Mouse (Mus musculus) limb, embryonic 14.5 days (tissue): ENCODE measurements at regions not wholly inside any gene's neighbourhood (a gene's known extent, or its start where the extent isn't known, plus 50 kb on each side); places are given as distances from the start of the nearest gene placed in this dataset.

Source experiments
- ATAC-seq: fragments of 200-750 bp; cut with Nextera tagmentation; 2 replicates; pipeline ENCODE4 v1.8.0; 2017; ENCODE audit warnings: low read depth, moderate number of reproducible peaks, moderate TSS enrichment; ENCODE audit not compliant: low FRiP score
- DNase-seq: peaks from one replicate; pipeline ENCODE4 v3.0.0-alpha.2; 2015; ENCODE audit warnings: low spot score
- H3K27ac ChIP-seq: fragments of 300-500 bp; sonication (generic); replicated peaks from 2 replicates; pipeline ENCODE4 v1.5.1; 2014; ENCODE audit warnings: low read depth, mild to moderate bottlenecking, low read length, moderate library complexity, mixed read lengths
- H3K27me3 ChIP-seq: fragments of 300-500 bp; sonication (generic); 2 replicates; pipeline ENCODE4 v1.6.1; 2014; ENCODE audit warnings: low read length, mixed read lengths; ENCODE audit not compliant: control insufficient read depth, insufficient read depth
- H3K36me3 ChIP-seq: fragments of 300-500 bp; sonication (generic); 2 replicates; pipeline ENCODE4 v1.6.1; 2014; ENCODE audit warnings: mild to moderate bottlenecking, low read length, moderate library complexity, mixed read lengths; ENCODE audit not compliant: control insufficient read depth, insufficient read depth
- H3K4me1 ChIP-seq: fragments of 300-500 bp; sonication (generic); 2 replicates; pipeline ENCODE4 v1.6.1; 2014; ENCODE audit warnings: antibody characterized with exemption, low read length, mixed read lengths; ENCODE audit not compliant: control insufficient read depth, insufficient read depth
- H3K4me2 ChIP-seq: fragments of 300-500 bp; sonication (generic); replicated peaks from 2 replicates; pipeline ENCODE4 v1.6.1; 2014; ENCODE audit warnings: low read depth, mild to moderate bottlenecking, low read length, moderate library complexity; ENCODE audit not compliant: severe bottlenecking
- H3K4me3 ChIP-seq: fragments of 300-500 bp; sonication (generic); replicated peaks from 2 replicates; pipeline ENCODE4 v1.5.1; 2014; ENCODE audit warnings: low read length
- H3K9ac ChIP-seq: fragments of 300-500 bp; sonication (generic); 2 replicates; pipeline ENCODE4 v1.6.1; 2014; ENCODE audit warnings: mild to moderate bottlenecking, low read depth, low read length, moderate library complexity; ENCODE audit not compliant: severe bottlenecking
- H3K9me3 ChIP-seq: fragments of 300-500 bp; sonication (generic); 2 replicates; pipeline ENCODE4 v1.6.1; 2016; ENCODE audit warnings: low read length; ENCODE audit not compliant: control insufficient read depth
- POLR2A ChIP-seq: fragments of 200-500 bp; IDR thresholded peaks from 2 replicates; pipeline ENCODE4 v1.8.0; 2012; ENCODE audit warnings: inconsistent platforms, mild to moderate bottlenecking, moderate library complexity, borderline replicate concordance; ENCODE audit not compliant: insufficient read depth, insufficient read length; ENCODE audit errors: extremely low read depth
- WGBS: fragments of 180-500 bp; shearing (Covaris S2); extraction: QIAGEN DNeasy Blood & Tissue Kit; methylation state at CpG from one replicate; pipeline ENCODE4 v1.1.7; 2014; 5-methylcytosine and 5-hydroxymethylcytosine counted together

DNA sequence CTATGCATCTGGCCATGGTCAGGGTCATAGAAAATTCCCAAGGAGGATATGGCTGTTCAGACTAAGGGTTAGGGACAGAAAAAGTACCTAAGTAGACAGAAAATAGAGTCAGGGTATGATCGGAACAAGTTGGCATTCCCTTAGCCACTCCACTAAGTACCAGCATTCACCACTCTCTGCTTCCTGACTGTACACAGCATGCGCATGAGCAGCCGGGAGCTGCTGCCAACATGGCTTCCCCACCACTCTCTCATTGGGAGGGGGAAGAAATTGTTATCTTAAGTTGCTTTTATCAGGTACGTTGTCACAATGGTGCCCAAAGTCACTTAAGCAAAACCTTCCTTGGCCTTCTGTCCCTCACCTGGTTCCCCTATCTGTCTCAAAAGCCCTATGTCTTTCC is 282.0 kb upstream of the Hs6st1 start:
- Histone ChIP-seq H3K4me2 (no peak overlapping the region), H3K9ac (no peak overlapping the region), H3K4me3 (no peak overlapping the region), H3K36me3 (no peaks in the 10 kb centered on the region), H3K9me3 (no peaks in the 10 kb centered on the region), H3K27me3 (no peaks in the 10 kb centered on the region), H3K27ac (no peak overlapping the region), H3K4me1 (no peaks in the 10 kb centered on the region)
- 92% methylated on average over 4 of the region's 4 CpGs for WGBS
- no peak for TF ChIP-seq POLR2A
- DNase-seq (no peak), ATAC-seq (no peak)

DNA sequence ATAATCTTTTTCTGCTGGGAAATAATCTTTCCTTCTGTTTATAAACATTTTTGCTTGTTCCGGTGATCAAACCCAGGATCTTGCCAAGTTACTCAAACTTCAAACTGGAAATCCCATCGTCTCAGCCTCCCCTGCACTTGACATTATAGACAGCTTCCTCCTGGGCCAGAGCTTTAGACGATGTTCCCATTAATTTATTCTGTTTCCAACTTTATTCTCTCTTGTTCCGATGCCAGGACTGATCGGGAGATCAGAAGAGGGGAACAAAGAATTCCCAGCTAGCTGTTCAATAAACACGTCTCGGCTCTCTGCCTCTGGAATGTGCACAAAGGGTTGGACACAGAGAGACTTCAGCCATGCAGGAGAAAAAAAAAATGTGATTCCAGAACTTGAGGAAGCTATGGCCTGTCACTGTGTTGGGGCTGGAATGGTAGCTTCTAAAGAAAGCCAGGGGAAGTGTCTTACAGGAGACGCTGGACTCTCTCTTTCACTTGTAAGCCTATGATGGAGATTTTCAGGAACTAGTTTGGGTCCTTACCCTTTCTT is 281.5 kb upstream of the Hs6st1 start:
- H3K4me1 ChIP-seq: no peaks in the 10 kb centered on the region
- TF ChIP-seq POLR2A: no peak
- no peak for DNase-seq
- H3K27ac ChIP-seq: no peak overlapping the region
- 68% methylated on average over 8 of the region's 8 CpGs for WGBS
- H3K36me3 ChIP-seq: no peaks in the 10 kb centered on the region
- ATAC-seq: no peak
- no peaks in the 10 kb centered on the region for H3K9me3 ChIP-seq
- no peaks in the 10 kb centered on the region for H3K27me3 ChIP-seq
- no peak overlapping the region for H3K9ac ChIP-seq
- no peak overlapping the region for H3K4me2 ChIP-seq
- H3K4me3 ChIP-seq: no peak overlapping the region

- no peaks in the 10 kb centered on the region for H3K4me1 ChIP-seq
- TF ChIP-seq POLR2A: no peak
- H3K27ac ChIP-seq: no peak overlapping the region
- H3K9ac ChIP-seq: no peak overlapping the region
- no peak for DNase-seq
- 81% methylated on average over 2 of the region's 2 CpGs for WGBS
- no peak overlapping the region for H3K4me3 ChIP-seq
- no peaks in the 10 kb centered on the region for H3K9me3 ChIP-seq
- no peaks in the 10 kb centered on the region for H3K36me3 ChIP-seq
- no peaks in the 10 kb centered on the region for H3K27me3 ChIP-seq
- no peak overlapping the region for H3K4me2 ChIP-seq
- no peak for ATAC-seq
Observed at GRCm38 (mm10) chr1:35797064-35797463, 271.1 kb upstream of the Hs6st1 start.

DNA sequence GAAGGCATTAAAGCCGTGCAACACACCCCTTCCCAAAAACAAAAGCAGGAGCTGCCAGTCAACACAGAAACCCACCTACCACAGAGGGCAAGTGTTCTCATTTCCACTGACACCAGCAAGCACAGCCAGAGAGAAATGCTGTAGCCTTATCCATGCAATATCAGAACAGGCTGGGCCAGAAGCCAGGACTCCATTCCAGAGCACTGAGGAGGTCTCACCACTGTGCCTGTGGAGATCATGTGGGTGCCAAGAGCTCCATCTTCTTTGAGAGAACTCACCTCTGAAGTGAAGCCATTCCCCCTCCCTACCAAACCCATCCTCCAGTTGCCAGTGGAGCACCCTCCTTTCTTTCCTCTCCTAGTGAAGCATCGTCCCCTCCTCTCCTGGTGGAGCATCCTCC is 270.7 kb upstream of the Hs6st1 start:
- no peak for TF ChIP-seq POLR2A
- Histone ChIP-seq H3K4me3 (no peak overlapping the region), H3K36me3 (no peaks in the 10 kb centered on the region), H3K27me3 (no peaks in the 10 kb centered on the region), H3K4me1 (no peaks in the 10 kb centered on the region), H3K27ac (no peak overlapping the region), H3K9me3 (no peaks in the 10 kb centered on the region), H3K4me2 (no peak overlapping the region), H3K9ac (no peak overlapping the region)
- ATAC-seq: no peak
- WGBS: 83% methylated on average over 2 of the region's 2 CpGs
- no peak for DNase-seq

- Histone ChIP-seq H3K4me3 (no peak overlapping the region), H3K9me3 (no peaks in the 10 kb centered on the region), H3K27me3 (no peaks in the 10 kb centered on the region), H3K36me3 (no peaks in the 10 kb centered on the region), H3K9ac (no peak overlapping the region), H3K27ac (no peak overlapping the region), H3K4me1 (peaks cover 28% of the 10 kb centered on the region), H3K4me2 (no peak overlapping the region)
- ATAC-seq: peak; percentile 86
- TF ChIP-seq POLR2A: no peak
- WGBS: 54% methylated on average over 3 of the region's 3 CpGs
- DNase-seq: peak; percentile 70
Observed at GRCm38 (mm10) chr1:35805546-35805945, 262.7 kb upstream of the Hs6st1 start.

- DNase-seq (no peak), ATAC-seq (no peak)
- no peaks in the 10 kb centered on the region for H3K36me3 ChIP-seq
- H3K9me3 ChIP-seq: no peaks in the 10 kb centered on the region
- no peak overlapping the region for H3K4me3 ChIP-seq
- no peak overlapping the region for H3K4me2 ChIP-seq
- peaks cover 28% of the 10 kb centered on the region for H3K4me1 ChIP-seq
- no peak overlapping the region for H3K9ac ChIP-seq
- H3K27ac ChIP-seq: no peak overlapping the region
- no peak for TF ChIP-seq POLR2A
- no peaks in the 10 kb centered on the region for H3K27me3 ChIP-seq
- 52% methylated on average over 2 of the region's 2 CpGs for WGBS
Observed at GRCm38 (mm10) chr1:35806329-35806728, 261.9 kb upstream of the Hs6st1 start.
